Mouse (Mus musculus) cerebral cortex, adult 2 months (tissue): Measurements from ENCODE around the gene Tars2.

Source experiments
- whole genome bisulfite sequencing: fragments of 180-500 bp; shearing (Covaris S2); methylation state at CpG from one replicate; pipeline ENCODE4 v1.1.7; 2018; 5-methylcytosine and 5-hydroxymethylcytosine counted together

Tars2 gene

DNA sequence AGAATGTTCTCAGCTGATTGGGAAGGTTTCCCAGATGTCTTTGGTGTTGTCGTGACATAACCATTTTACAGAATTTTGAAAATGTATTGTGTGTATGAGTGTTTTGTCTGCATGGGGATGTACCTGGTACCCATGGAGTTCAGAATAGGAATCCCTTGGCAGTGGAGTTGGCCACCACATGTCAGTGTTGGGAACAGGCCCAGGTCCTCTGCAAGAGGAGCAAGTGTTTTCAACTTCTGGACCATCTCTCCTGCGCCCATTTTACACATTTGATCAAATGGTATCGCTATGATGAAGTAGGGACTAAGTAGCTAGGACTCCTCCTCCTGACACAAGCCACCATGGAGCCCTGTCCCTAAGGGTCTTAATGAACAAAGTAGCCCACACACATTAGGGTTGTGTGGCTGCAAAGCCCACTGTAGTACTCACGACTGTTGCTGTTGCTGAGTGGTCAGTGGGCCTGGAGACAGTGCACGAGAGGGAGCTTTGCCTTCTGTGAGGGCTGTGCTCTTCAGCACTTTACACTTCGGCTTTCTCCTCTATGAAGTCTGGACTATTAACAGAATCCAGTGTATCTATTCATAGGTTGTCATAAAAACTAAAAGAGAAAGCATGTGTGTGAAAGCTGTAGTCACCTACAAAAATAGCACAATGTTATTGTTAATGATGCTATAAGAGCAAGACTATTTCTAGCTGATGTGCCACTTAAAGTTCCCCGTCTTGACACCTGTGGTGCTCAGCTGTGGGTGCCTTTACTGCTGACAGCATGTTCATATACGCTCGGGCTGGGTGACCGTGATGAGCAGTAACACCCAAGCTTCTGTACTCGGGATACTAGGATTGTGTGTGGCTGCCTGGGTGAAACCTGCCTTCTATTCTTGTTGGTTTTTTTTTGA lies 65.0 kb downstream of the Tars2 start:
- WGBS, result 58% methylated on average over 11 of the region's 11 CpGs

GRCm38 (mm10) chr3:95693821-95694807 lies 65.9 kb downstream of the Tars2 start:
- WGBS, result 69% methylated on average over 11 of the region's 11 CpGs

DNA sequence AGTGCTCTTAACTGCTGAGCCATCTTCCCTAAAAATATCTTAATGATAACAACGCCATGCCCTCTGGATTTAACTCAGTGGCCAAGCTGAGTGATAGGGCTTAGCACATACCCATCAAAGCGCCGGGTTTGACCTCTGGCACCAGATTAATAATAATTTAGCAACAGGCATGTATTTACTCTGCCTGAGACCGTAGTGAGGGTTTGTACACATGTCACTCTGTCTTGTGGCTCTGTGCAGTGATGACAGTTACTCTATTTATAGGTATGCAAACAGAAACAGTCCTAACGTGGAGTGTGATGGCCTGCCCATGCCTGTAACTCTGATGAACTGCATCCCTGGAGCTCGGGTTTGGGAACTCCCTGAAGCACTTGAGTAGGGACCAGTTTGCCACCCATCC lies 67.3 kb downstream of the Tars2 start:
- WGBS, result 86% methylated on average over 6 of the region's 6 CpGs

DNA sequence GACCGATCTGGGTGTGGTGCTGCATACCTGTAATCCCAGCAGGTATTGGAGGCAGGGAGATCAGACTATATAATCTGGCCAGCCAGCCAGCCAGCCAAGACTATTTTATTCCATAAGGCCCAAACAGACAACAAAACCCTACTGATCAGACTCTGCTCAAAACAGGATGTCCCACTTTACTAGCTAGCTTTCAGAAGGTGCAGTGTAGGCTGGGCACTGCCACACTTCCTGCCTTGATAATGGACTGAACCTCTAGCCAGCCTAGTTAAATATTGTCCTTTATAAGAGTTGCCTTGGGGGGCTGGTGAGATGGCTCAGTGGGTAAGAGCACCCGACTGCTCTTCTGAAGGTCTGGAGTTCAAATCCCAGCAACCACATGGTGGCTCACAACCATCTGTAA lies 69.5 kb downstream of the Tars2 start:
- WGBS, result 91% methylated on average over 2 of the region's 2 CpGs
